Mouse (Mus musculus) liver, embryonic 13.5 days (tissue): Measurements from ENCODE around the gene Scaf1. TPM values are rescaled to one million over a fixed set of nuclear protein-coding genes. Genes with fewer than 3 reads are reported as not detected.

Experiments
- ATAC-seq: fragments of 200-750 bp; cut with Nextera tagmentation; 2 replicates; pipeline ENCODE4 v1.8.0; 2017; ENCODE audit warnings: low read depth, mild to moderate bottlenecking, moderate number of reproducible peaks, moderate library complexity
- DNase-seq: peaks from one replicate; pipeline ENCODE4 v3.0.0; 2022
- H3K27ac ChIP-seq: fragments of 300-500 bp; sonication (generic); 2 replicates; pipeline ENCODE4 v1.5.1; 2015; ENCODE audit warnings: moderate library complexity, mild to moderate bottlenecking, inconsistent platforms
- H3K27me3 ChIP-seq: fragments of 300-500 bp; sonication (generic); 2 replicates; pipeline ENCODE4 v1.6.1; 2015; ENCODE audit warnings: mild to moderate bottlenecking, inconsistent platforms
- H3K36me3 ChIP-seq: fragments of 300-500 bp; sonication (generic); 2 replicates; pipeline ENCODE4 v1.6.1; 2015; ENCODE audit warnings: mild to moderate bottlenecking, inconsistent platforms
- H3K4me1 ChIP-seq: fragments of 300-500 bp; sonication (generic); replicated peaks from 2 replicates; pipeline ENCODE4 v1.6.1; 2015; ENCODE audit warnings: inconsistent platforms
- H3K4me2 ChIP-seq: fragments of 300-500 bp; sonication (generic); 2 replicates; pipeline ENCODE4 v1.6.1; 2015; ENCODE audit warnings: inconsistent platforms, mild to moderate bottlenecking, moderate library complexity
- H3K4me3 ChIP-seq: fragments of 300-500 bp; sonication (generic); replicated peaks from 2 replicates; pipeline ENCODE4 v1.5.1; 2015; ENCODE audit warnings: mild to moderate bottlenecking, inconsistent platforms
- H3K9ac ChIP-seq: fragments of 300-500 bp; sonication (generic); 2 replicates; pipeline ENCODE4 v1.6.1; 2015; ENCODE audit warnings: mild to moderate bottlenecking, inconsistent platforms
- H3K9me3 ChIP-seq: fragments of 300-500 bp; sonication (generic); replicated peaks from 2 replicates; pipeline ENCODE4 v1.6.1; 2016; ENCODE audit warnings: inconsistent platforms
- WGBS: fragments of 180-500 bp; shearing (Covaris S2); methylation state at CpG from one replicate; pipeline ENCODE4 v1.1.7; 2015; ENCODE audit not compliant: insufficient replicate concordance; 5-methylcytosine and 5-hydroxymethylcytosine counted together
- polyA plus RNA-seq: library from polyadenylated mRNA; unstranded; fragments of >200 nt; fragmentation: Nextera tagmentation; extraction: Ambion mirVana; gene quantifications from 2 replicates; pipeline ENCODE4 v1.2.1, GENCODE M21; 2015

Scaf1 gene
- polyA plus RNA-seq, 1 experiment from 2014 or later, result 10.4 TPM

DNA sequence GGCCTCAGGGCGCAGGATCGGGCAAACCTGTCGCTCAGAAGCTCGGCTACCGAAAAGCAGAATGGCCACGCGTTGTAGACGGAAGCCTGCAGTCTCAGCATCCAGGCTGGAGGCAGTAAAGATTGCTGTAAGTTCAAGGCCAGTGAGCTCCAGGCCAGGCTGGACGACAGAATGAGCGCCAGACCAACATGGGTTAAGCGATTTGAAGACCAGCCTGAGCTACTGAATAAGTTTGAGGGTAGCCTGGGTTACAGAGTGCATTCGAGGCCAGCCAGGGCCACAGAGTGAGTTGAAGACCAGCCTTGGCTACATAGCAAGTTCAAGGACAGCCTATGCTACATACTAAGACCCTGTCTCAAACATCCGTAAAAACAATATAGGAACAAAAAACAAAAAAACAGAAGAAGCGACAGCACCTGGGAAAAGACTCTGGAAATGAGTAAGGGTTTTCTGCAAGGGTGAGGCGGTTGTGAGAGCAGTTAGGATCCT is 18.2 kb downstream of the Scaf1 start:
- DNase-seq, result no peak
- peaks cover 64% of the 10 kb centered on the region for H3K36me3 ChIP-seq
- under 1% methylated on average over 15 of the region's 15 CpGs for WGBS

DNA sequence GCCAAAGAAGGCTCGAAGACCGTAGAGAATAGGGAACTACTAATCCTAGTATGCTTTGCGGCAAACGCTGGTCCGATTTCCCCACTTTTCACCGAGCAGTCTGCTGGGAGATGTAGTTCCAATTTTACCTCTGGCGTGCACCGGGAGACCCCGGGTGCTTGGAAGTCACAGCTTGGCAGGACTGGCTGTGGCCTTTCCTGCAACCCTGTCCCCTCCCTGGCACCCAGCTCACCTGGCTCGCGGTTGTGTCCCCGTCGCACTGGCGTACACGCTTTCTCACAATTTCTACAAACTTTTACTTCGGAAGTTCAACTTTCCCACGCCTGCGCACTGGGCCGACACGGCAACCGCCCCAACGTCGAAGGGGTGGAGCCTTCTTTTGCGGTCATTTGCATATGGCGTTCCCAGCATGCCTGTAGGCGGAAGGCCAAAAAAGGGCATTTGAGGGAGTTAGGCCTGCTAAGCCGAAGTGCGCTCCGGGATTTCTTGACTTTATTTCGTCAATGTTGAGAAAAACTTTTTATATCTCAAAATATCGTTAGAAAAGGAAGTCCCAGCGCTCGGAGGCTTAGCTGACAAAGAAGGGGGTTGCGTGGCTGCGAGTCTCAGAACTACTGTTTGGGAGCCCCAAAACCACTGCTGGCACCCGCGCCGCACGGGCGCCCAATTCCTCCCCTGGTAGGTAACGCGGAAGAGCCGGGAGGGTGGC is 18.8 kb downstream of the Scaf1 start, which contains the start of gene Irf3:
Gene Irf3 (plus strand): TSS at position 418 of the 709 bp plus-strand sequence.
- DNase-seq (peak; percentile 94), ATAC-seq (peak; percentile 91)
- peak within 1 kb of the TSS; percentile 92 for H3K4me2 ChIP-seq
- peaks cover 71% of the 10 kb centered on the region for H3K4me1 ChIP-seq
- H3K9me3 ChIP-seq, result no peaks in the 10 kb centered on the region
- under 1% methylated on average over 43 of the region's 43 CpGs for WGBS
- H3K9ac ChIP-seq, result peak within 1 kb of the TSS; percentile 92
- H3K27me3 ChIP-seq, result no peaks in the 10 kb centered on the region
- peaks cover 64% of the 10 kb centered on the region for H3K36me3 ChIP-seq
- peak within 1 kb of the TSS; percentile 78 for H3K4me3 ChIP-seq
- H3K27ac ChIP-seq, result peak within 1 kb of the TSS; percentile 97

More for the DNA sequence above, 18.2 kb downstream of the Scaf1 start:
- Histone ChIP-seq H3K27me3 (no peaks in the 10 kb centered on the region), H3K4me3 (peak overlapping the region; percentile 78), H3K9ac (peak overlapping the region; percentile 92), H3K27ac (peak overlapping the region; percentile 97), H3K4me1 (peaks cover 71% of the 10 kb centered on the region), H3K4me2 (peak overlapping the region; percentile 92), H3K9me3 (no peaks in the 10 kb centered on the region)
- 0 out of 2 replicates have a peak, but pooled peaks have one; percentile 2 for ATAC-seq

DNA sequence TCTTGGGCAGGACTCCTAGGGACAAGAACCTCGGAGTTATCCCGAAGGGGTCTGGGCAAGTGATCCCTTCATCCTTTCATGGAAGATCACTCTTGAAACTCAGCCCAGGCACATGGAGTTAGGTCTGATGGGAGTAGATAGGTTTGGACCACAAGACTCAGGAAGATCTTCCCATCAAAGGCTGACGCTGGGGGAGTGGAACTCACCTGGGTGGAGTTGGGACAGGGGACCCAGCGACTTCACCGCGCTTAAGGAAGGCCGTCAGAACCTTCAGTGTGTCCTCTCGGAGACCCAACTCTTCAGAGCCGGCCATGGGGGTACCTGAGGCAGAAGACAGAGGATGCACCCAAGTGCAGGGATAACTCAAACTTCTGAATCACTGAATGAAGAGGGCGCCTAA is 19.5 kb downstream of the Scaf1 start:
- Histone ChIP-seq H3K9me3 (no peaks in the 10 kb centered on the region), H3K36me3 (peaks cover 64% of the 10 kb centered on the region), H3K27me3 (no peaks in the 10 kb centered on the region), H3K27ac (peak overlapping the region; percentile 76), H3K4me3 (peak overlapping the region; percentile 78), H3K4me2 (peak overlapping the region; percentile 92), H3K4me1 (peaks cover 68% of the 10 kb centered on the region), H3K9ac (peak overlapping the region; percentile 92)
- ATAC-seq (no peak), DNase-seq (no peak)
- 15% methylated on average over 10 of the region's 10 CpGs for WGBS

DNA sequence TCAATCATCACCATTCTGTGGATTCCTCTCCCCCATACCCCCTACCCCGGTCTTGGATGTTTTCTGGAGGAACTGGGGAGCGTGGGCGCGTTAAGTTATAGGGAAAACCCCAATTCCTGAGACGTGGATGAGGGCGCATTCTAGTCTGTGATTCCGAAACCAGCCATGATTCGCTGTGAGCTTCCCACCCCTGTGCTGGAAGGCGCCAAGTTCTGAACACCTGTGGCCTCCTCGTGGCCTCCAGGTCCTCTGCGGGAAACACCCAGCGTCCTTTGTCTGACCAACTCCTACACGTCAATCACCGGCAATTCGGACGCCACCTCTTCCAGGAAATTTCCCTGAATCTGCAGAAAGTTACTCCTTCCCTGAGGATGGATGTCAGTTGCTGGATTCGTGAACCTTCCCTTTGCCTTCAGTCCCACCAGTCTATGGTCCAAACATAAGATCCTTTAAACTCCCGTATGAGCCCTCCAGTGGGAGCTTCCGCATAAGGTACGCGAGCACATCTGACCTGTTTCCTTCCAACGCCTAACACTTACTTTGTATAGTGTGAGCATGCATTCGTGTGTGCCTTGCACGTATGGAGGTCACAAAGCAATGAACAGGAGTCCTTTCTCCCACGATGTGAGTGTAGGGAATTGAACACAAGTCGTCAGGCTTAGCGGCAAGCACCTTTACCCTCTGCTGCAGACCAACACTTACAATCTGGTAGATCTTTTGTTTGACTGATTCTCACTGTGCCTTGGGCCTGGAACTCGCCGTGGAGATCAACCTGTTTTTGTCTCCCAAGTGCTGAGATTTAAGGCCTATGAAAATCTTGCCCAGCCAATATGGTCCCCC is 29.1 kb downstream of the Scaf1 start:
- ATAC-seq, result peak; percentile 22
- H3K4me3 ChIP-seq, result peak overlapping the region; percentile 69
- no peaks in the 10 kb centered on the region for H3K9me3 ChIP-seq
- no peak for DNase-seq
- H3K4me1 ChIP-seq, result peaks cover 51% of the 10 kb centered on the region
- peak overlapping the region; percentile 79 for H3K9ac ChIP-seq
- H3K4me2 ChIP-seq, result peak overlapping the region; percentile 86
- WGBS, result under 1% methylated on average over 29 of the region's 29 CpGs
- no peaks in the 10 kb centered on the region for H3K27me3 ChIP-seq
- peak overlapping the region; percentile 85 for H3K27ac ChIP-seq
- H3K36me3 ChIP-seq, result peaks cover 37% of the 10 kb centered on the region

DNA sequence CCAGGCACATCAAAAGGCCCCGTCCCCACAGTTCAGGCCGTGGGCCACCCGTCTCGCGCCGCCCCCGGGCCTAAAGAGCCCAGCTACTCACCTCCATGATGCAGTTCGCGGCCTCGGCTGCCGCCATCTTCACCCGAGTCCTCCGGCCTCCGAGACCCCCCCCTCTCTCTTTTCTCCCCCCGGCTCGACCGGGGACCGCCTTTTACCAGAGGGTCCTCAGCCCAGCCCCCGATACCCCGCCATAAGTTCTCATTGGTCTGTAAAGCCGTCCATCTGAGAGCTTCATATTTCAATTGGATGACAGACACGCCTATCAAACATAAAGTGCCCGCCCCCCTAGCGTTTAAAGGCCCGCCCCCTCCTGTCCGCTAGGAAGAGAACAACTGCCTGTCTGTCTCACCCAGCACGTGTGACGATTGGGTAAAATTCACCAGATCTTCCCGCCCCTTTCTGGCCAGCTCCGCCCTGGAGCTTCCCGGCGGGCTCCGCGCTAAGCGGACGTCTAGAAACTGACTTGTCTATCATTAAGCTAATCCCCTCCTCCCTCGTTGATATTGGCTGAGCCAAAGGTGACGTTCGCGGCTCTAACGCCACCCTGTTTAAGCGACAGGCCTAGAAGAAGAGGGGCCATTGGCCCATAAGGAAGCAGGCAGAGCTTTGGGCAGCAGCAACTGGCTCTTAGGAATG is 29.8 kb downstream of the Scaf1 start, which contains the start of gene Prmt1:
Gene Prmt1 (minus strand): TSS at position 377 of the 687 bp plus-strand sequence.
- DNase-seq, result peak; percentile 99
- Histone ChIP-seq H3K4me2 (peak within 1 kb of the TSS; percentile 95), H3K9me3 (no peaks in the 10 kb centered on the region), H3K27ac (peak within 1 kb of the TSS; percentile 88), H3K36me3 (peaks cover 37% of the 10 kb centered on the region), H3K27me3 (no peaks in the 10 kb centered on the region), H3K4me1 (peaks cover 51% of the 10 kb centered on the region), H3K4me3 (peak within 1 kb of the TSS; percentile 82), H3K9ac (peak within 1 kb of the TSS; percentile 93)
- ATAC-seq, result peak; percentile 95
- under 1% methylated on average over 41 of the region's 42 CpGs for WGBS

- peak overlapping the region; percentile 82 for H3K4me3 ChIP-seq
- peak overlapping the region; percentile 88 for H3K27ac ChIP-seq
- peak overlapping the region; percentile 93 for H3K9ac ChIP-seq
- no peaks in the 10 kb centered on the region for H3K9me3 ChIP-seq
- DNase-seq, result peak; percentile 61
- no peak for ATAC-seq
- under 1% methylated on average over 39 of the region's 45 CpGs for WGBS
- no peaks in the 10 kb centered on the region for H3K27me3 ChIP-seq
- peak overlapping the region; percentile 95 for H3K4me2 ChIP-seq
- peaks cover 51% of the 10 kb centered on the region for H3K4me1 ChIP-seq
- H3K36me3 ChIP-seq, result peaks cover 37% of the 10 kb centered on the region
Measured at GRCm38 (mm10) chr7:44985595-44986191, 30.5 kb downstream of the Scaf1 start.

- Histone ChIP-seq H3K36me3 (peaks cover 43% of the 10 kb centered on the region), H3K4me3 (peak overlapping the region; percentile 82), H3K27ac (peak overlapping the region; percentile 88), H3K9me3 (no peaks in the 10 kb centered on the region), H3K27me3 (no peaks in the 10 kb centered on the region), H3K4me1 (peaks cover 51% of the 10 kb centered on the region), H3K4me2 (peak overlapping the region; percentile 95), H3K9ac (peak overlapping the region; percentile 93; the same call in 1 of the 2 replicates)
- 48% methylated on average over 3 of the region's 3 CpGs for WGBS
- DNase-seq, result no peak
- no peak for ATAC-seq
Measured at GRCm38 (mm10) chr7:44984833-44985164, 31.4 kb downstream of the Scaf1 start.

GRCm38 (mm10) chr7:44983944-44984832 is 32.0 kb downstream of the Scaf1 start:
- Histone ChIP-seq H3K27me3 (no peaks in the 10 kb centered on the region), H3K9ac (peak overlapping the region; percentile 93; the same call in 1 of the 2 replicates), H3K4me3 (peak overlapping the region; percentile 82), H3K9me3 (no peaks in the 10 kb centered on the region), H3K27ac (peak overlapping the region; percentile 88), H3K36me3 (peaks cover 48% of the 10 kb centered on the region), H3K4me2 (peak overlapping the region; percentile 95), H3K4me1 (peaks cover 48% of the 10 kb centered on the region)
- 83% methylated on average over 7 of the region's 7 CpGs for WGBS
- DNase-seq (no peak), ATAC-seq (no peak)

GRCm38 (mm10) chr7:44983085-44983484 is 33.1 kb downstream of the Scaf1 start:
- H3K27me3 ChIP-seq, result no peaks in the 10 kb centered on the region
- DNase-seq, result peak; percentile 80
- peaks cover 57% of the 10 kb centered on the region for H3K36me3 ChIP-seq
- ATAC-seq, result no peak
- H3K9ac ChIP-seq, result peak overlapping the region; percentile 93; the same call in 1 of the 2 replicates
- H3K9me3 ChIP-seq, result no peaks in the 10 kb centered on the region
- 28% methylated on average over 6 of the region's 6 CpGs for WGBS
- H3K4me3 ChIP-seq, result no peak overlapping the region
- H3K4me2 ChIP-seq, result 0 out of 2 replicates have a peak overlapping the region, but pooled peaks have one; percentile 95
- H3K4me1 ChIP-seq, result peaks cover 39% of the 10 kb centered on the region
- H3K27ac ChIP-seq, result peak overlapping the region; percentile 88

DNA sequence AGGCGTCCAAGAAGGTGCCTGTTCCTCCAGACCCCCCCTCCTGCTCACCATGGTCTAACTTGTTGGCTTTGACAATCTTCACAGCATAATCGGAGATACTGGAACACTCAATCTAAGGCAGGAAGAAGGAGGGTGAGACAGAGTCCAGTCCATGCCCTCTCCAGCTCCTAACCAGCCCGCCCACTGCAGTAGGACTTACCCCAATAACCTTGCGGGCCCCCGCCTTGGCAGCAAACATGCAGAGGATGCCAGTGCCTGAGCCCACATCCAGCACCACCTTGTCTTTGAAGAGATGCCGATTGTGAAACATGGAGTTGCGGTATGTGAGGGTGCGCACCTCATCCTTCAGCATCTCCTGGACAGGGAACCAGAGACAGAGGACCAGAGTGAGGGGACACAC is 34.6 kb downstream of the Scaf1 start:
- Histone ChIP-seq H3K27me3 (no peaks in the 10 kb centered on the region), H3K9me3 (no peaks in the 10 kb centered on the region), H3K27ac (no peak overlapping the region), H3K4me2 (no peak overlapping the region), H3K4me1 (peaks cover 27% of the 10 kb centered on the region), H3K4me3 (no peak overlapping the region), H3K9ac (no peak overlapping the region), H3K36me3 (peaks cover 72% of the 10 kb centered on the region)
- no peak for DNase-seq
- ATAC-seq, result no peak
- WGBS, result 88% methylated on average over 8 of the region's 8 CpGs
